Mouse (Mus musculus): ENCODE data around the gene Vmn2r83.

Vmn2r83 gene

GRCm38 (mm10) chr10:79537781-79538180 lies 69.2 kb downstream of the Vmn2r83 start:
- no peak for DNase-seq (ENCODE audit: low read depth)

GRCm38 (mm10) chr10:79538323-79538722 lies 69.8 kb downstream of the Vmn2r83 start:
- no peak for DNase-seq (ENCODE audit: low read depth)

GRCm38 (mm10) chr10:79538873-79539272 lies 70.3 kb downstream of the Vmn2r83 start:
- no peak for DNase-seq (ENCODE audit: low read depth)

GRCm38 (mm10) chr10:79539701-79540495 lies 71.4 kb downstream of the Vmn2r83 start:
- DNase-seq (ENCODE audit: low read depth): no peak

- no peak for DNase-seq (ENCODE audit: low read depth)
These were observed 72.2 kb downstream of the Vmn2r83 start for GRCm38 (mm10) chr10:79540746-79541145.

- DNase-seq (ENCODE audit: low read depth): no peak
These were observed 73.0 kb downstream of the Vmn2r83 start for GRCm38 (mm10) chr10:79541522-79541921.

- no peak for DNase-seq (ENCODE audit: low read depth)
These were observed 73.6 kb downstream of the Vmn2r83 start for GRCm38 (mm10) chr10:79542171-79542570.

Measured in fibroblast of lung, adult 2 months (primary cell).